Mouse (Mus musculus): ENCODE results near the gene 4930524B15Rik. TPM values are rescaled to one million over a fixed set of nuclear protein-coding genes. Genes with fewer than 3 reads are reported as not detected.

4930524B15Rik gene
- total and polyA plus RNA-seq, 3 experiments: not detected

- ATAC-seq (ENCODE audit: extremely low read depth, insufficient number of reproducible peaks, low FRiP score, poor library complexity, severe bottlenecking) (no peak), DNase-seq (ENCODE audit: low spot score) (no peak)
- no peaks in the 10 kb centered on the region for H3K4me1 ChIP-seq (ENCODE audit: insufficient read depth, low read depth, low read length)
- H3K9me3 ChIP-seq (replicated peaks): no peaks in the 10 kb centered on the region
- H3K36me3 ChIP-seq (replicated peaks): peaks cover 4% of the 10 kb centered on the region
- TF ChIP-seq TAL1 (conservative IDR thresholded peaks at IDR 0.05; ENCODE audit: low read depth, low read length) (no peak), CTCF (IDR thresholded peaks at IDR 0.05; ENCODE audit: low read depth, low read length) (no peak), GATA1 (IDR thresholded peaks at IDR 0.05; ENCODE audit: borderline replicate concordance, low read length) (no peak), POLR2AphosphoS5 (IDR thresholded peaks at IDR 0.05; ENCODE audit: insufficient replicate concordance, low read depth, low read length) (no peak), GATA2 (IDR thresholded peaks at IDR 0.05; ENCODE audit: borderline replicate concordance, low read depth, low read length) (no peak)
- H3K4me3 ChIP-seq (ENCODE audit: low read depth, low read length): no peak overlapping the region
- peaks cover 15% of the 10 kb centered on the region for H3K27me3 ChIP-seq (ENCODE audit: insufficient read depth, low read length)
Measured at GRCm38 (mm10) chr11:31940898-31941639, 24.3 kb upstream of the 4930524B15Rik start.

GRCm38 (mm10) chr11:31941640-31942638 lies 23.5 kb upstream of the 4930524B15Rik start:
- Histone ChIP-seq H3K9me3 (replicated peaks) (no peaks in the 10 kb centered on the region), H3K4me3 (ENCODE audit: low read depth, low read length) (no peak overlapping the region), H3K27me3 (ENCODE audit: insufficient read depth, low read length) (peaks cover 19% of the 10 kb centered on the region), H3K4me1 (ENCODE audit: insufficient read depth, low read depth, low read length) (no peaks in the 10 kb centered on the region), H3K36me3 (replicated peaks) (no peaks in the 10 kb centered on the region)
- TF ChIP-seq GATA2 (IDR thresholded peaks at IDR 0.05; ENCODE audit: borderline replicate concordance, low read depth, low read length) (no peak), TAL1 (conservative IDR thresholded peaks at IDR 0.05; ENCODE audit: low read depth, low read length) (no peak), CTCF (IDR thresholded peaks at IDR 0.05; ENCODE audit: low read depth, low read length) (no peak), POLR2AphosphoS5 (IDR thresholded peaks at IDR 0.05; ENCODE audit: insufficient replicate concordance, low read depth, low read length) (no peak), GATA1 (IDR thresholded peaks at IDR 0.05; ENCODE audit: borderline replicate concordance, low read length) (no peak)
- ATAC-seq (ENCODE audit: extremely low read depth, insufficient number of reproducible peaks, low FRiP score, poor library complexity, severe bottlenecking) (no peak), DNase-seq (ENCODE audit: low spot score) (no peak)

- H3K27me3 ChIP-seq (ENCODE audit: insufficient read depth, low read length): peaks cover 26% of the 10 kb centered on the region
- no peak for ATAC-seq (ENCODE audit: extremely low read depth, insufficient number of reproducible peaks, low FRiP score, poor library complexity, severe bottlenecking)
Measured at GRCm38 (mm10) chr11:31945471-31945870, 19.9 kb upstream of the 4930524B15Rik start.

GRCm38 (mm10) chr11:31948462-31949330 lies 16.7 kb upstream of the 4930524B15Rik start:
- no peak for TF ChIP-seq CTCF (IDR thresholded peaks at IDR 0.05; ENCODE audit: low read depth, low read length)
- TF ChIP-seq TAL1 (conservative IDR thresholded peaks at IDR 0.05; ENCODE audit: low read depth, low read length): no peak
- TF ChIP-seq GATA2 (IDR thresholded peaks at IDR 0.05; ENCODE audit: borderline replicate concordance, low read depth, low read length): no peak
- TF ChIP-seq POLR2AphosphoS5 (IDR thresholded peaks at IDR 0.05; ENCODE audit: insufficient replicate concordance, low read depth, low read length): no peak
- no peak for TF ChIP-seq GATA1 (IDR thresholded peaks at IDR 0.05; ENCODE audit: borderline replicate concordance, low read length)
- Histone ChIP-seq H3K4me3 (ENCODE audit: low read depth, low read length) (peak overlapping the region; percentile 69), H3K4me1 (ENCODE audit: insufficient read depth, low read depth, low read length) (peaks cover 21% of the 10 kb centered on the region), H3K27me3 (ENCODE audit: insufficient read depth, low read length) (peaks cover 26% of the 10 kb centered on the region), H3K9me3 (replicated peaks) (no peaks in the 10 kb centered on the region), H3K36me3 (replicated peaks) (no peaks in the 10 kb centered on the region)
- DNase-seq (ENCODE audit: low spot score) (no peak), ATAC-seq (ENCODE audit: extremely low read depth, insufficient number of reproducible peaks, low FRiP score, poor library complexity, severe bottlenecking) (no peak)

More at GRCm38 (mm10) chr11:31945471-31945870, 19.9 kb upstream of the 4930524B15Rik start:
- H3K4me3 ChIP-seq (ENCODE audit: low read depth, low read length): no peak overlapping the region
- no peak for DNase-seq (ENCODE audit: low spot score)
- H3K9me3 ChIP-seq (replicated peaks): no peaks in the 10 kb centered on the region
- TF ChIP-seq GATA2 (IDR thresholded peaks at IDR 0.05; ENCODE audit: borderline replicate concordance, low read depth, low read length) (no peak), CTCF (IDR thresholded peaks at IDR 0.05; ENCODE audit: low read depth, low read length) (no peak), POLR2AphosphoS5 (IDR thresholded peaks at IDR 0.05; ENCODE audit: insufficient replicate concordance, low read depth, low read length) (no peak), GATA1 (IDR thresholded peaks at IDR 0.05; ENCODE audit: borderline replicate concordance, low read length) (no peak), TAL1 (conservative IDR thresholded peaks at IDR 0.05; ENCODE audit: low read depth, low read length) (no peak)
- no peaks in the 10 kb centered on the region for H3K36me3 ChIP-seq (replicated peaks)
- H3K4me1 ChIP-seq (ENCODE audit: insufficient read depth, low read depth, low read length): peaks cover 21% of the 10 kb centered on the region

- Histone ChIP-seq H3K4me1 (ENCODE audit: insufficient read depth, low read depth, low read length) (peaks cover 21% of the 10 kb centered on the region), H3K27me3 (ENCODE audit: insufficient read depth, low read length) (peaks cover 24% of the 10 kb centered on the region), H3K36me3 (replicated peaks) (no peaks in the 10 kb centered on the region), H3K9me3 (replicated peaks) (no peaks in the 10 kb centered on the region), H3K4me3 (ENCODE audit: low read depth, low read length) (peak overlapping the region; percentile 69)
- TF ChIP-seq TAL1 (conservative IDR thresholded peaks at IDR 0.05; ENCODE audit: low read depth, low read length) (no peak), GATA1 (IDR thresholded peaks at IDR 0.05; ENCODE audit: borderline replicate concordance, low read length) (no peak), GATA2 (IDR thresholded peaks at IDR 0.05; ENCODE audit: borderline replicate concordance, low read depth, low read length) (no peak), CTCF (IDR thresholded peaks at IDR 0.05; ENCODE audit: low read depth, low read length) (0 out of 2 replicates have a peak, but pooled peaks have one; percentile 13), POLR2AphosphoS5 (IDR thresholded peaks at IDR 0.05; ENCODE audit: insufficient replicate concordance, low read depth, low read length) (no peak)
- DNase-seq (ENCODE audit: low spot score) (peak; percentile 48), ATAC-seq (ENCODE audit: extremely low read depth, insufficient number of reproducible peaks, low FRiP score, poor library complexity, severe bottlenecking) (peak; percentile 66)
Measured at GRCm38 (mm10) chr11:31949331-31949785, 16.0 kb upstream of the 4930524B15Rik start.

Data from G1E (cell line).